Mouse (Mus musculus) MN1 (cell line): Measurements from ENCODE around the gene Lyrm1.

ENCODE experiments used
- DNase-seq: peaks from one replicate; pipeline ENCODE4 v3.0.0-alpha.2; 2016; ENCODE audit warnings: low spot score

Gene Lyrm1

GRCm38 (mm10) chr7:119895639-119896512 lies at the start of gene Lyrm1, which contains the start of gene Dcun1d3:
Gene Lyrm1, plus strand, starts transcription at chr7:119895861.
Gene Dcun1d3, minus strand, starts transcription at chr7:119896298.
- peak; percentile 98 for DNase-seq

- no peak for DNase-seq
These were observed 48.3 kb upstream of the Lyrm1 start for GRCm38 (mm10) chr7:119847396-119847795.

- peak; percentile 59 for DNase-seq
These were observed 46.6 kb upstream of the Lyrm1 start for GRCm38 (mm10) chr7:119849096-119849495.

GRCm38 (mm10) chr7:119850737-119851136 lies 44.9 kb upstream of the Lyrm1 start:
- DNase-seq, result no peak

- no peak for DNase-seq
These were observed 43.2 kb upstream of the Lyrm1 start for GRCm38 (mm10) chr7:119852494-119852893.

- DNase-seq, result no peak
These were observed 42.5 kb upstream of the Lyrm1 start for GRCm38 (mm10) chr7:119853186-119853585.

- no peak for DNase-seq
These were observed 41.3 kb upstream of the Lyrm1 start for GRCm38 (mm10) chr7:119854362-119854761.

- no peak for DNase-seq
These were observed 40.6 kb upstream of the Lyrm1 start for GRCm38 (mm10) chr7:119855031-119855430.

GRCm38 (mm10) chr7:119859476-119859875 lies 36.2 kb upstream of the Lyrm1 start:
- no peak for DNase-seq

- no peak for DNase-seq
These were observed 35.5 kb upstream of the Lyrm1 start for GRCm38 (mm10) chr7:119860116-119860515.

- DNase-seq, result no peak
These were observed 35.1 kb upstream of the Lyrm1 start for GRCm38 (mm10) chr7:119860554-119860953.

- DNase-seq, result no peak
These were observed 34.7 kb upstream of the Lyrm1 start for GRCm38 (mm10) chr7:119860971-119861334.

- peak; percentile 77 for DNase-seq
These were observed 34.1 kb upstream of the Lyrm1 start for GRCm38 (mm10) chr7:119861335-119862091.

GRCm38 (mm10) chr7:119862167-119862566 lies 33.5 kb upstream of the Lyrm1 start:
- peak; percentile 18 for DNase-seq

GRCm38 (mm10) chr7:119864500-119864899 lies 31.2 kb upstream of the Lyrm1 start:
- DNase-seq, result no peak

GRCm38 (mm10) chr7:119866136-119866535 lies 29.5 kb upstream of the Lyrm1 start:
- DNase-seq, result no peak

- no peak for DNase-seq
These were observed 23.5 kb upstream of the Lyrm1 start for GRCm38 (mm10) chr7:119872204-119872603.

- DNase-seq, result no peak
These were observed 22.6 kb upstream of the Lyrm1 start for GRCm38 (mm10) chr7:119873050-119873449.

- no peak for DNase-seq
These were observed 19.8 kb upstream of the Lyrm1 start for GRCm38 (mm10) chr7:119875776-119876440.

GRCm38 (mm10) chr7:119879171-119879570 lies 16.5 kb upstream of the Lyrm1 start:
- no peak for DNase-seq

- no peak for DNase-seq
These were observed 15.3 kb upstream of the Lyrm1 start for GRCm38 (mm10) chr7:119880345-119880744.

GRCm38 (mm10) chr7:119881229-119881628 lies 14.4 kb upstream of the Lyrm1 start:
- DNase-seq, result no peak

GRCm38 (mm10) chr7:119887887-119888286 lies 7.8 kb upstream of the Lyrm1 start:
- DNase-seq, result no peak
